26 mouse cellular contexts compared by ENCODE assay signal in genomic region chr8:13350052-13350451, GRCm38 (mm10). TPM values are rescaled to one million over a fixed set of nuclear protein-coding genes. Genes with fewer than 3 reads are reported as not detected.
A peak's percentile ranks its signal among the peaks of the same experiment; 100 is the strongest.
DNase-seq lines count a peak whose midpoint lies in the region; ATAC-seq and TF ChIP-seq lines count a peak whose summit lies in the region.
"Had no signal": no experiment of that assay in that cellular context is flagged by ENCODE, and none has a peak within 500 bp of the region (broad histone marks: within the 10 kb centered on the region; RNA-seq: fewer than 3 reads in every experiment).

No protein-coding gene starts in this region.

- H3K36me3 ChIP-seq in heart, embryonic 11.5 days (ENCODE audit: control insufficient read depth, insufficient read depth, low read length): peaks cover 47% of the 10 kb centered on the region
- peaks cover 100% of the 10 kb centered on the region for H3K36me3 ChIP-seq in liver, embryonic 13.5 days
- peaks cover 77% of the 10 kb centered on the region for H3K36me3 ChIP-seq in heart, postnatal 0 days (replicated peaks; ENCODE audit: control insufficient read depth, insufficient read depth, low read length)
- H3K36me3 ChIP-seq in kidney, embryonic 14.5 days (ENCODE audit: control insufficient read depth, insufficient read depth, low read length): peaks cover 95% of the 10 kb centered on the region
- H3K36me3 ChIP-seq in midbrain, postnatal 0 days (ENCODE audit: insufficient read depth, low read length): peaks cover 53% of the 10 kb centered on the region

- H3K27me3 ChIP-seq in heart, embryonic 11.5 days (ENCODE audit: control insufficient read depth, insufficient read depth, low read length): no peaks in the 10 kb centered on the region
- H3K27me3 ChIP-seq in liver, embryonic 13.5 days: no peaks in the 10 kb centered on the region
- H3K27me3 ChIP-seq in heart, postnatal 0 days (ENCODE audit: control insufficient read depth, insufficient read depth, low read length): no peaks in the 10 kb centered on the region
- H3K27me3 ChIP-seq in kidney, embryonic 14.5 days (ENCODE audit: control insufficient read depth, insufficient read depth, low read length): no peaks in the 10 kb centered on the region
- no peaks in the 10 kb centered on the region for H3K27me3 ChIP-seq in midbrain, postnatal 0 days (ENCODE audit: insufficient read depth, low read length)
- H3K27me3 ChIP-seq: embryonic facial prominence, embryonic 13.5 days; forebrain, embryonic 12.5 days; intestine, embryonic 15.5 days; Patski had no signal

- H3K9me3 ChIP-seq in heart, embryonic 11.5 days (replicated peaks; ENCODE audit: control insufficient read depth, low read length): no peaks in the 10 kb centered on the region
- H3K9me3 ChIP-seq in liver, embryonic 13.5 days (replicated peaks): no peaks in the 10 kb centered on the region
- no peaks in the 10 kb centered on the region for H3K9me3 ChIP-seq in heart, postnatal 0 days (replicated peaks; ENCODE audit: control insufficient read depth, low read length)
- H3K9me3 ChIP-seq in kidney, embryonic 14.5 days (ENCODE audit: control insufficient read depth, low read length): no peaks in the 10 kb centered on the region
- H3K9me3 ChIP-seq in midbrain, postnatal 0 days (ENCODE audit: low read length): no peaks in the 10 kb centered on the region
- H3K9me3 ChIP-seq: embryonic facial prominence, embryonic 13.5 days; forebrain, embryonic 12.5 days; hindbrain, embryonic 10.5 days; intestine, embryonic 15.5 days had no signal

- 76% methylated on average over 7 of the region's 7 CpGs for WGBS in heart, embryonic 11.5 days (ENCODE audit: insufficient replicate concordance)
- 75% methylated on average over 7 of the region's 7 CpGs for WGBS in liver, embryonic 13.5 days (ENCODE audit: insufficient replicate concordance)
- WGBS in heart, postnatal 0 days: 46% methylated on average over 7 of the region's 7 CpGs
- WGBS in kidney, embryonic 14.5 days: 84% methylated on average over 7 of the region's 7 CpGs
- WGBS in midbrain, postnatal 0 days: 94% methylated on average over 7 of the region's 7 CpGs

- H3K9ac ChIP-seq in heart, embryonic 11.5 days (ENCODE audit: low read depth, low read length): no peak overlapping the region
- 0 out of 2 replicates have a peak overlapping the region, but pooled peaks have one; percentile 63 for H3K9ac ChIP-seq in liver, embryonic 13.5 days
- H3K9ac ChIP-seq in heart, postnatal 0 days (replicated peaks; ENCODE audit: low read depth, low read length): no peak overlapping the region
- H3K9ac ChIP-seq in kidney, embryonic 14.5 days (ENCODE audit: low read depth, low read length): no peak overlapping the region
- H3K9ac ChIP-seq in midbrain, postnatal 0 days (replicated peaks; ENCODE audit: low read length, poor library complexity, severe bottlenecking): no peak overlapping the region
- H3K9ac ChIP-seq: embryonic facial prominence, embryonic 13.5 days; forebrain, embryonic 12.5 days; hindbrain, embryonic 14.5 days; intestine, embryonic 15.5 days had no signal

- TF ChIP-seq CTCF in heart, postnatal 0 days (IDR thresholded peaks at IDR 0.05; ENCODE audit: low read depth): no peak
- TF ChIP-seq CTCF in midbrain, postnatal 0 days (IDR thresholded peaks at IDR 0.05): no peak

- no peak for TF ChIP-seq EP300 in heart, postnatal 0 days (IDR thresholded peaks at IDR 0.05; ENCODE audit: low read depth)

- DNase-seq in heart, adult 18-20 months: peak; percentile 47 to 59
- DNase-seq in liver, embryonic 13.5 days: no peak
- no peak for DNase-seq in liver
- DNase-seq in heart, postnatal 0 days (ENCODE audit: low spot score): no peak
- DNase-seq in heart, postnatal 4 days: peak; percentile 52
- no peak for DNase-seq in midbrain, postnatal 0 days (ENCODE audit: low spot score)
- DNase-seq: adrenal gland, postnatal 14 days; cerebellum, adult 18-20 months; cerebellum, adult 9-11 months; cerebellum, postnatal 36 days; gastrocnemius, postnatal 10 days; kidney, adult 2 months had no signal

- no peak overlapping the region for H3K4me3 ChIP-seq in heart, embryonic 11.5 days (ENCODE audit: low read depth, low read length)
- H3K4me3 ChIP-seq in liver, embryonic 13.5 days (replicated peaks): no peak overlapping the region
- H3K4me3 ChIP-seq in heart, postnatal 0 days (ENCODE audit: low read depth, low read length): no peak overlapping the region
- H3K4me3 ChIP-seq in kidney, embryonic 14.5 days (ENCODE audit: low read length): no peak overlapping the region
- H3K4me3 ChIP-seq in midbrain, postnatal 0 days (ENCODE audit: low read depth, low read length): no peak overlapping the region
- H3K4me3 ChIP-seq: embryonic facial prominence, embryonic 13.5 days; forebrain, embryonic 12.5 days; hindbrain, embryonic 10.5 days; intestine, embryonic 15.5 days had no signal

- H3K27ac ChIP-seq in heart, embryonic 11.5 days (ENCODE audit: low read depth, low read length): no peak overlapping the region
- H3K27ac ChIP-seq in liver, embryonic 13.5 days: no peak overlapping the region
- H3K27ac ChIP-seq in heart, postnatal 0 days (ENCODE audit: low read depth): peak overlapping the region; percentile 62
- no peak overlapping the region for H3K27ac ChIP-seq in kidney, embryonic 14.5 days (ENCODE audit: low read depth, low read length)
- H3K27ac ChIP-seq in midbrain, postnatal 0 days (ENCODE audit: low read depth, low read length): no peak overlapping the region
- H3K27ac ChIP-seq: embryonic facial prominence, embryonic 13.5 days; forebrain, embryonic 12.5 days; hindbrain, embryonic 10.5 days; hindbrain, embryonic 14.5 days; intestine, embryonic 15.5 days had no signal

- ATAC-seq in heart, embryonic 11.5 days (replicated peaks; ENCODE audit: insufficient number of reproducible peaks, low FRiP score, low TSS enrichment): no peak
- no peak for ATAC-seq in liver, embryonic 13.5 days (ENCODE audit: low read depth)
- peak; percentile 84 for ATAC-seq in heart, postnatal 0 days (ENCODE audit: insufficient read depth, low read depth)
- no peak for ATAC-seq in kidney, embryonic 14.5 days (ENCODE audit: low FRiP score, low TSS enrichment)
- ATAC-seq in midbrain, postnatal 0 days (ENCODE audit: low FRiP score): no peak
- ATAC-seq: activated CD4-positive, CD25-positive, alpha-beta regulatory T cell, adult 4 months; forebrain, embryonic 16.5 days; intestine, embryonic 15.5 days; Patski had no signal

- no peak overlapping the region for H3K4me2 ChIP-seq in heart, embryonic 11.5 days
- H3K4me2 ChIP-seq in liver, embryonic 13.5 days: no peak overlapping the region
- no peak overlapping the region for H3K4me2 ChIP-seq in heart, postnatal 0 days (ENCODE audit: low read depth, low read length)
- no peak overlapping the region for H3K4me2 ChIP-seq in kidney, embryonic 14.5 days (replicated peaks; ENCODE audit: low read depth, low read length)
- no peak overlapping the region for H3K4me2 ChIP-seq in midbrain, postnatal 0 days (ENCODE audit: low read depth, low read length, poor library complexity, severe bottlenecking)
- H3K4me2 ChIP-seq: embryonic facial prominence, embryonic 13.5 days; forebrain, embryonic 12.5 days; hindbrain, embryonic 14.5 days; intestine, embryonic 15.5 days had no signal

- peaks cover 24% of the 10 kb centered on the region for H3K4me1 ChIP-seq in heart, embryonic 11.5 days (ENCODE audit: control insufficient read depth, insufficient read depth, low read length)
- peaks cover 82% of the 10 kb centered on the region for H3K4me1 ChIP-seq in liver, embryonic 13.5 days (replicated peaks)
- peaks cover 15% of the 10 kb centered on the region for H3K4me1 ChIP-seq in heart, postnatal 0 days (ENCODE audit: control insufficient read depth, insufficient read depth)
- H3K4me1 ChIP-seq in kidney, embryonic 14.5 days (ENCODE audit: control insufficient read depth, insufficient read depth, low read length): no peaks in the 10 kb centered on the region
- no peaks in the 10 kb centered on the region for H3K4me1 ChIP-seq in midbrain, postnatal 0 days (ENCODE audit: insufficient read depth, low read length)
- H3K4me1 ChIP-seq: embryonic facial prominence, embryonic 13.5 days; forebrain, embryonic 12.5 days; hindbrain, embryonic 10.5 days had no signal

RNA-seq across cellular contexts. Expression of gene Tfdp1, which starts 11.5 kb away (rescaled TPM):
- total RNA-seq in heart, adult 18-20 months (2021): 10 to 100 TPM; 35.2 to 38.1 TPM
- polyA plus RNA-seq in heart, embryonic 11.5 days (2014; fragmentation: Nextera tagmentation; extraction: Ambion mirVana): 108 and 114 TPM in 2 replicates
- 124 and 150 TPM in 2 replicates for polyA plus RNA-seq in liver, embryonic 13.5 days (2015; fragmentation: Nextera tagmentation; extraction: Ambion mirVana)
- total RNA-seq in heart, postnatal 0 days (2014; rRNA removed; ENCODE audit: low replicate concordance): 20.9 and 38.6 TPM in 2 replicates
- polyA plus RNA-seq in heart, postnatal 0 days (2015; fragmentation: Nextera tagmentation; extraction: Ambion mirVana): 47.4 and 48.0 TPM in 2 replicates
- 10 to 100 TPM; 74.4 to 82.5 TPM for total RNA-seq in heart, postnatal 4 days (2021)
- 146 and 201 TPM in 2 replicates for polyA plus RNA-seq in kidney, embryonic 14.5 days (2014; fragmentation: Nextera tagmentation; extraction: Ambion mirVana)
- 58.6 and 59.6 TPM in 2 replicates for total RNA-seq in midbrain, postnatal 0 days (2014; rRNA removed)
- 72.4 and 75.4 TPM in 2 replicates for polyA plus RNA-seq in midbrain, postnatal 0 days (2015; fragmentation: Nextera tagmentation; extraction: Ambion mirVana)

RNA-seq across cellular contexts. Expression of gene Atp4b, which starts 46.6 kb away (rescaled TPM):
- total RNA-seq in heart, adult 18-20 months (2021): under 1 TPM in 1 of 2 experiments, not detected in 1; 0.44 TPM
- polyA plus RNA-seq in heart, embryonic 11.5 days (2014; fragmentation: Nextera tagmentation; extraction: Ambion mirVana): 0.21 TPM in 1 of 2 replicates, not detected in the other
- polyA plus RNA-seq in liver, embryonic 13.5 days (2015; fragmentation: Nextera tagmentation; extraction: Ambion mirVana): not detected in 2 replicates
- total RNA-seq in heart, postnatal 0 days (2014; rRNA removed; ENCODE audit: low replicate concordance): not detected in 2 replicates
- 0.08 and 0.14 TPM in 2 replicates for polyA plus RNA-seq in heart, postnatal 0 days (2015; fragmentation: Nextera tagmentation; extraction: Ambion mirVana)
- not detected for total RNA-seq in heart, postnatal 4 days (2021)
- polyA plus RNA-seq in kidney, embryonic 14.5 days (2014; fragmentation: Nextera tagmentation; extraction: Ambion mirVana): not detected in 2 replicates
- total RNA-seq in midbrain, postnatal 0 days (2014; rRNA removed): not detected in 2 replicates
- polyA plus RNA-seq in midbrain, postnatal 0 days (2015; fragmentation: Nextera tagmentation; extraction: Ambion mirVana): not detected in 2 replicates
- total RNA-seq: adrenal gland, postnatal 14 days; gastrocnemius, postnatal 10 days had no signal
- polyA plus RNA-seq: activated CD4-positive, CD25-positive, alpha-beta regulatory T cell, adult 4 months; C2C12; embryonic facial prominence, embryonic 13.5 days; forebrain, embryonic 12.5 days; forebrain, embryonic 16.5 days; frontal cortex, adult 2 months; hindbrain, embryonic 14.5 days; intestine, embryonic 15.5 days; Patski had no signal

RNA-seq across cellular contexts. Expression of gene Grk1, which starts 54.8 kb away (rescaled TPM):
- not detected for total RNA-seq in heart, adult 18-20 months (2021)
- 0.04 and 0.06 TPM in 2 replicates for polyA plus RNA-seq in heart, embryonic 11.5 days (2014; fragmentation: Nextera tagmentation; extraction: Ambion mirVana)
- not detected in 2 replicates for polyA plus RNA-seq in liver, embryonic 13.5 days (2015; fragmentation: Nextera tagmentation; extraction: Ambion mirVana)
- 0.42 TPM in 1 of 2 replicates, not detected in the other for total RNA-seq in heart, postnatal 0 days (2014; rRNA removed; ENCODE audit: low replicate concordance)
- not detected in 2 replicates for polyA plus RNA-seq in heart, postnatal 0 days (2015; fragmentation: Nextera tagmentation; extraction: Ambion mirVana)
- under 1 TPM; 0.05 to 0.12 TPM for total RNA-seq in heart, postnatal 4 days (2021)
- not detected in 2 replicates for polyA plus RNA-seq in kidney, embryonic 14.5 days (2014; fragmentation: Nextera tagmentation; extraction: Ambion mirVana)
- total RNA-seq in midbrain, postnatal 0 days (2014; rRNA removed): under 0.01 TPM in 1 of 2 replicates, not detected in the other
- not detected in 2 replicates for polyA plus RNA-seq in midbrain, postnatal 0 days (2015; fragmentation: Nextera tagmentation; extraction: Ambion mirVana)
- total RNA-seq: adrenal gland, adult 18-20 months; adrenal gland, postnatal 14 days had no signal
- polyA plus RNA-seq: activated CD4-positive, CD25-positive, alpha-beta regulatory T cell, adult 4 months; C2C12; forebrain, embryonic 16.5 days; gonadal fat pad, adult 2 months; hindbrain, embryonic 10.5 days; hindbrain, embryonic 14.5 days; intestine, embryonic 15.5 days; Patski had no signal

Comparison
In these comparisons a context has a peak if more than half of its experiments do, and no peak if none do; other contexts are left out.
1. DNase-seq: peak in heart, adult 18-20 months (2 of 2) and heart, postnatal 4 days (single experiment); none in liver, embryonic 13.5 days (single experiment), liver (single experiment), heart, postnatal 0 days (single experiment) and midbrain, postnatal 0 days (single experiment).